Comparison of ENCODE assay signal across 15 mouse cellular contexts in the genomic region with DNA sequence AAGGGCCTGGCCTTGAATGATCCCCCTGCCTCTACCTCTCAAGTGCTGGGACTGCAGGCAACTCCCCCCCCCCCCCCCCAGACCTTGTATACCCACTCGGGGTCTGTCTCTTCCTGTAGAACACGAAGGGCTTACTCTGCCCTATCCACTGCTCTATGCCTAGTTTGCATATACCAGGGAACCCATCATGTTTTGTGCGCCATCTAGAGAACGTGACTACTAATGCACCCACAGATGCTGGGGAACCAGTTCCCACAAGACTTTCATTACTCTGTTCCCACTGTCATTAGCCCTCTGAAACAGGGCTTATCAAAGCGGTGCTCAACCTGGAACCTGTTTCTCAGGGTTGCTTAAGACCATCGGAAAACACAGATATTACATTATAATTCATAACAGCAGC.
DNase-seq lines count a peak whose midpoint lies in the region; ATAC-seq and TF ChIP-seq lines count a peak whose summit lies in the region.
"Had no signal": no experiment of that assay in that cellular context is flagged by ENCODE, and none has a peak within 500 bp of the region (broad histone marks: within the 10 kb centered on the region; RNA-seq: fewer than 3 reads in every experiment).

No protein-coding gene starts in this region.

- no peak overlapping the region for H3K4me2 ChIP-seq in heart, postnatal 0 days (ENCODE audit: low read depth, low read length)
- H3K4me2 ChIP-seq in heart, embryonic 11.5 days: no peak overlapping the region
- no peak overlapping the region for H3K4me2 ChIP-seq in midbrain, embryonic 14.5 days (ENCODE audit: low read length)
- no peak overlapping the region for H3K4me2 ChIP-seq in midbrain, embryonic 13.5 days (replicated peaks)

- 0 out of 2 replicates have a peak, but pooled peaks cover 6% of the 10 kb centered on the region for H3K27me3 ChIP-seq in heart, postnatal 0 days (ENCODE audit: control insufficient read depth, insufficient read depth, low read length)
- no peaks in the 10 kb centered on the region; the same call in 1 of the 2 replicates for H3K27me3 ChIP-seq in heart, embryonic 11.5 days (ENCODE audit: control insufficient read depth, insufficient read depth, low read length)
- H3K27me3 ChIP-seq in midbrain, embryonic 14.5 days (ENCODE audit: control insufficient read depth, insufficient read depth, low read length): no peaks in the 10 kb centered on the region
- H3K27me3 ChIP-seq in midbrain, embryonic 13.5 days: no peaks in the 10 kb centered on the region

- WGBS in heart, postnatal 0 days: 66% methylated on average over 6 of the region's 6 CpGs
- 70% methylated on average over 6 of the region's 6 CpGs for WGBS in heart, embryonic 11.5 days (ENCODE audit: insufficient replicate concordance)
- WGBS in midbrain, embryonic 14.5 days: 58% methylated on average over 6 of the region's 6 CpGs
- 67% methylated on average over 6 of the region's 6 CpGs for WGBS in midbrain, embryonic 13.5 days

- TF ChIP-seq EP300 in heart, postnatal 0 days (IDR thresholded peaks at IDR 0.05; ENCODE audit: low read depth): no peak

- H3K36me3 ChIP-seq in heart, postnatal 0 days (replicated peaks; ENCODE audit: control insufficient read depth, insufficient read depth, low read length): peaks cover 3% of the 10 kb centered on the region; the same call in 1 of the 2 replicates
- H3K36me3 ChIP-seq in heart, embryonic 11.5 days (ENCODE audit: control insufficient read depth, insufficient read depth, low read length): 0 out of 2 replicates have a peak, but pooled peaks cover 2% of the 10 kb centered on the region
- H3K36me3 ChIP-seq in midbrain, embryonic 14.5 days (ENCODE audit: control insufficient read depth, insufficient read depth, low read length): peaks cover 14% of the 10 kb centered on the region; the same call in 1 of the 2 replicates
- peaks cover 18% of the 10 kb centered on the region for H3K36me3 ChIP-seq in midbrain, embryonic 13.5 days

- H3K4me3 ChIP-seq in heart, postnatal 0 days (ENCODE audit: low read depth, low read length): no peak overlapping the region
- H3K4me3 ChIP-seq in heart, embryonic 11.5 days (ENCODE audit: low read depth, low read length): no peak overlapping the region
- H3K4me3 ChIP-seq in midbrain, embryonic 14.5 days (replicated peaks; ENCODE audit: low read depth, low read length): no peak overlapping the region
- H3K4me3 ChIP-seq in midbrain, embryonic 13.5 days (replicated peaks): no peak overlapping the region
- H3K4me3 ChIP-seq in cortical plate, adult 2 months (ENCODE audit: insufficient read depth, low read length): no peak overlapping the region
- H3K4me3 ChIP-seq: erythroblast, embryonic 14.5 days had no signal

- H3K4me1 ChIP-seq in heart, postnatal 0 days (ENCODE audit: control insufficient read depth, insufficient read depth): no peaks in the 10 kb centered on the region
- H3K4me1 ChIP-seq in heart, embryonic 11.5 days (ENCODE audit: control insufficient read depth, insufficient read depth, low read length): no peaks in the 10 kb centered on the region
- peaks cover 5% of the 10 kb centered on the region; the same call in 1 of the 2 replicates for H3K4me1 ChIP-seq in midbrain, embryonic 14.5 days (ENCODE audit: control insufficient read depth, insufficient read depth, low read length)
- H3K4me1 ChIP-seq in midbrain, embryonic 13.5 days (replicated peaks): peaks cover 14% of the 10 kb centered on the region
- peaks cover 2% of the 10 kb centered on the region for H3K4me1 ChIP-seq in cortical plate, adult 2 months (ENCODE audit: control insufficient read depth, insufficient read depth, low read length)

- ATAC-seq in heart, postnatal 0 days (ENCODE audit: insufficient read depth, low read depth): no peak
- ATAC-seq in heart, embryonic 11.5 days (replicated peaks; ENCODE audit: insufficient number of reproducible peaks, low FRiP score, low TSS enrichment): no peak
- no peak for ATAC-seq in midbrain, embryonic 14.5 days (ENCODE audit: low FRiP score, low TSS enrichment)
- ATAC-seq in midbrain, embryonic 13.5 days: no peak
- ATAC-seq in megakaryocyte-erythroid progenitor cell, adult 5-6 weeks (replicated peaks; ENCODE audit: low FRiP score, low TSS enrichment, poor library complexity, severe bottlenecking): no peak

- no peaks in the 10 kb centered on the region for H3K9me3 ChIP-seq in heart, postnatal 0 days (replicated peaks; ENCODE audit: control insufficient read depth, low read length)
- no peaks in the 10 kb centered on the region for H3K9me3 ChIP-seq in heart, embryonic 11.5 days (replicated peaks; ENCODE audit: control insufficient read depth, low read length)
- H3K9me3 ChIP-seq in midbrain, embryonic 14.5 days (ENCODE audit: control insufficient read depth, low read length): no peaks in the 10 kb centered on the region
- no peaks in the 10 kb centered on the region for H3K9me3 ChIP-seq in midbrain, embryonic 13.5 days
- H3K9me3 ChIP-seq: G1E had no signal

- no peak for TF ChIP-seq POLR2A in cortical plate, adult 2 months (IDR thresholded peaks at IDR 0.05; ENCODE audit: extremely low read depth, insufficient read depth, low read length)

- TF ChIP-seq CTCF in heart, postnatal 0 days (IDR thresholded peaks at IDR 0.05; ENCODE audit: low read depth): peak; percentile 28; the same call in 1 of the 2 replicates
- peak; percentile 27; the same call in 1 of the 2 replicates for TF ChIP-seq CTCF in cortical plate, adult 2 months (IDR thresholded peaks at IDR 0.05; ENCODE audit: extremely low read depth, insufficient read depth, low read length)

- DNase-seq in heart, postnatal 0 days (ENCODE audit: low spot score): no peak
- peak; percentile 59 for DNase-seq in midbrain, embryonic 14.5 days
- peak; percentile 13 for DNase-seq in thymus, postnatal 25 days
- no peak for DNase-seq in frontal cortex, postnatal 14 days (ENCODE audit: low spot score in 2 of 2)
- DNase-seq: adrenal gland, adult 2 months; cerebellum, adult 18-20 months; heart, postnatal 36 days; lung, postnatal 10 days; right cerebral cortex, adult 18-20 months had no signal

- H3K27ac ChIP-seq in heart, postnatal 0 days (ENCODE audit: low read depth): no peak overlapping the region
- no peak overlapping the region for H3K27ac ChIP-seq in heart, embryonic 11.5 days (ENCODE audit: low read depth, low read length)
- no peak overlapping the region for H3K27ac ChIP-seq in midbrain, embryonic 14.5 days (replicated peaks; ENCODE audit: low read depth, low read length)
- H3K27ac ChIP-seq in midbrain, embryonic 13.5 days: no peak overlapping the region
- H3K27ac ChIP-seq in cortical plate, adult 2 months (ENCODE audit: insufficient read depth, low read length): no peak overlapping the region

- no peak overlapping the region for H3K9ac ChIP-seq in heart, postnatal 0 days (replicated peaks; ENCODE audit: low read depth, low read length)
- H3K9ac ChIP-seq in heart, embryonic 11.5 days (ENCODE audit: low read depth, low read length): no peak overlapping the region
- H3K9ac ChIP-seq in midbrain, embryonic 14.5 days (replicated peaks; ENCODE audit: low read length): no peak overlapping the region
- H3K9ac ChIP-seq in midbrain, embryonic 13.5 days (replicated peaks): no peak overlapping the region

Comparison
In these comparisons a context has a peak if more than half of its experiments do, and no peak if none do; other contexts are left out.
1. DNase-seq: peak in midbrain, embryonic 14.5 days (single experiment) and thymus, postnatal 25 days (single experiment); none in heart, postnatal 0 days (single experiment) and frontal cortex, postnatal 14 days (0 of 2).